Mouse (Mus musculus) right cerebral cortex, postnatal 10 days (tissue): Measurements from ENCODE around the gene Psmc3.

Experiments used
- DNase-seq, 2 experiments: peaks; one replicate each; pipeline ENCODE4 v3.0.0; 2021; ENCODE audit warnings: low spot score in 2 of 2

Psmc3 gene

DNA sequence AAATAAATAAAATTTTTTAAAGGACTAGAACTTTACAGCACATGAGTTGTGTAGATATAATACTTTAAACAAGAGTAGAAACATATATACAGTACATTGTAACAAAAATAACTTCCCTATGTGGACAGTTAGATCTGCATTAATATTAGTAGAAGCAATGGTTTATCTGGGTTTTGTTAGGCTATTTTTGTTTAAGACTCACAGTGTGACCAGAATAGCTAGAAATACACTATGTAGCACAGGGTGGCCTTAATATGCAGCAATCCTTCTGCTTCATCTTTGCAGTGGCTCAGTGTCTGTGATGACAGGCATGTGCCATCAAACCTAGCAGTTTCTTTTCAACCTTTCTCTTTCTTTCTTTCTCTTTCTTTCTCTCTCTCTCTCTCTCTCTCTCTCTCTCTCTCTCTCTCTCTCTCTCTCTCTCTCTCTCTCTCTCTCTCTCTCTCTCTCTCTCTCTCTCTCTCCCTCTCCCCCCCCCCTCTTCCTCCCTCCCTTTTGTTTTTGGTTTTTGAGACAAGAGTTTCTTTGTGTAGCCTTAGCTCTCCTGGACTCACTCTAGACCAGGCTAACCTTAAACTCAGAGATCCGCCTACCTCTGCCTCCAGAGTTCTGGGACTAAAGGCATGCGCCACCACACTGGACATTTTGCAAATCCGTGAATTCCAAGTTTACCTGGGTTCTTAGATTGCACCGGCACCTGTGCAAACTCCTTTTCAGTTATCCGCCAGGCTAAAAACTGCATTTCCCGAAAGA, 452 bp upstream of the Psmc3 start:
- DNase-seq = no peak

DNA sequence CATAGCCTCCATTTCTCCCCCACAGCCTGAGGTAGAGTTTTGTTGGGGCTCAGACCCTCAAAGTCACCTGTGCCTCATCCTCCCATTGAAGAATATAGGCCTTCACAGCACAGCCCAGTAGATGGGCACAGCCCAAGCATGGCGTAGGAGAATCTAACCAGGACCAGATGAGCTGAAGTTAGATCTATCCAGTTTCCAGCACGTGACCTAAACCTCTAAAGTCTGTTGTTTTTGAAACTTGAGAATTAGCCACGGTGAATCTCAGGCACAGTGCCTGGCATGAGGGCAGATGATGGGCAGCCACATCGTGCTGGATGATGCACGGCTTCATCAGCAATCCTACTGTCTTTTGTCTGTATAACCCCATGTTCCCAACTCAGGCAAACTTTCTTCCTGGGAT, 4.6 kb downstream of the Psmc3 start:
- no peak for DNase-seq

DNA sequence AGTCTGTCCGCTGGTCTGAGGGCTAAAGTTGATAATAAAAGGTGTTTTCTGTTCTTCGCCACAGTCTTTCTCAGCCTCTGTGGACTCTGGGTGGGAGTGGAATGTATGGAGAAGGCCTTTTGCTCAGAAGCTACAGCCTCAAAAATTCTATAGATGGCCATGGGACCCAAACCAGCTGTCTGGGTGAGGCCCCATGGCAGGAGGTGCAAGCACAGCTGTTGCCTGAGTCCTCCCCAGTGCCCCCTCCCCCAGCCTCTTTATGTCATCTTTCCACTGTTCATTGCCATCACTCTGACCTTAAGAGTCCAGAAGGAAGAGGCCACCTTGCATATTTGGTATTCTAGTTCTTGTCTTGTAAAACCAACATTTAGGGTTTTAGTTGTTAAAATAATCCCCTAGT, 5.6 kb downstream of the Psmc3 start:
- DNase-seq = no peak

DNA sequence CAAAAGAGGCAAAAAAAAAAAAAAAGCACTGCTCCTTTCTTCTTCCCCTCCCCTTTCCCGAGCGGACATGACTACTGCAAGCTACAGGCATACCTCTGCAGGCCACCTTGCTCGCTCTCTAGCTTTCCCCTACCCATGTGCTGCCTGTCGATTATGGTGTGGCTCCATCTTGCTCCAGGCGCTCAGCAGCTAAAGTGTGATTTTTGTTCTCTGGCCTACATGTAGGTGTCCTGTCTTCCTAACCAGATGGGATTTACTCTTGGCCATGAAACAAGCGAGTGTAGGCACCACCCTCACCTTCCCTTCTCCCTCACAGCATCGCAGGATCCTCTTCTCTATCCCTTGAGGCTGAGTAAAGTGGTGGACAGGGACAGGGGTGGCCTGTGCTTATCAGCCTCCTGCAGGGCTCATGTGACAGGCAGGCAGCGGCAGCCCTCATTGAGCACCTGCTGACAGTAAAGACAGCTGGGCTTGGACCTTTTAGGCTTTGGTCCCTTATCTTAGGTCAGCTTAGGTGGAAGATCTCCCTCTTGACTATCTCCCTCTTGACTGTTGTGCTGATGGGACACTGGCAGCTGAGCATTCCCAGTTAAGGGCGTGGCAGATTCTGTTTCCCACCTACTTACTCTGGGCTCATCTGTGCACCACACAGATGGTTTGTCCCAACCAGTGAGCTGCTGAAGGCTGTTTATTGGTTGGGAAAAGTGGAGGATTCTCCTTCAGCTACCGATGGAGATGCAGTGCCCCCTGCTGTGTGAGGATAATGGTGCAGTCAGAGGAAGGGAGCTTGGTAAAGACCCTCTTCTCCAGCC, 6.9 kb downstream of the Psmc3 start:
- DNase-seq = peak; percentile 82 to 86

- DNase-seq = no peak
These were observed 8.2 kb downstream of the Psmc3 start for GRCm38 (mm10) chr2:91061849-91062481.

DNA sequence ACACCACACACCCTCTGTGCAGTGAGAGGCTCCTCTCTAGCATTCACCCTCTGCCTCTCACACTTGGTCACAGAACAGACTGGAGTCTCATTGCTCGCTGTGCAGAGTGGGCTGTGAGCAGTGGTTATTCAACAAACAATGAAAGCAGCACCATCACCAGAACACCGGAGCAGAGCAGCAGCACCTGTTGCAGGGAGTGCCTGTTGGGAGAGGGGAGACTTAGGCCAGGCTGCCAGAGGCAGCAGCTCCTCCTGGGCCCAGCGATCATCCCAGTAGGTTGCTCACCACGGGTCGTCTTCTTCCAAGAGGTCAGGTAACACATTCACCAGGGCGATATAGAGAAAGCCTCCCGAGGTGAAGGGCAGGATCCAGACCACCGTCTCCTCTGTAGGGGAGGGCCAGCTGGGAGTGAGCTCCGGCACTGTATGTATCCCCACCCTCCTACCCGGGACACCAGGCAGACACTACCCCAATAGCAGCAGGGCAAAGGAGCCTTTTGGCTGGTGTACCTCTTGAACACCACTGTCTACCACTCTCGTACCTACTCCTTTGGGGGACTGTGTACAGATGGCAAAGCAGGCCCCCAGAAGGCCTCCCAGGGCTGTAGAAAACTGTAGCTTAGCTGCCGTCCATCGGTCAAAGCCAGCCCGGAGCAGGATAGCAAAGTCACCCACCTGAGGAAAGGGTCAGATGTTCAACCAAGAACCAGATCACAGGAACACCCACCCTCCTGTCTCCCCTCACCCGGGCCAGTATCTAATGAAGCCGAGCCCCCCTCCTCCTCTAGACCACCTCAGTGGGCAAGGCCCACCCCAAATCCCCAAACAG, 9.2 kb downstream of the Psmc3 start:
- DNase-seq = no peak

- DNase-seq = peak in 1 of 2 experiments; percentile 29
These were observed 10.4 kb downstream of the Psmc3 start for GRCm38 (mm10) chr2:91064211-91064610.

DNA sequence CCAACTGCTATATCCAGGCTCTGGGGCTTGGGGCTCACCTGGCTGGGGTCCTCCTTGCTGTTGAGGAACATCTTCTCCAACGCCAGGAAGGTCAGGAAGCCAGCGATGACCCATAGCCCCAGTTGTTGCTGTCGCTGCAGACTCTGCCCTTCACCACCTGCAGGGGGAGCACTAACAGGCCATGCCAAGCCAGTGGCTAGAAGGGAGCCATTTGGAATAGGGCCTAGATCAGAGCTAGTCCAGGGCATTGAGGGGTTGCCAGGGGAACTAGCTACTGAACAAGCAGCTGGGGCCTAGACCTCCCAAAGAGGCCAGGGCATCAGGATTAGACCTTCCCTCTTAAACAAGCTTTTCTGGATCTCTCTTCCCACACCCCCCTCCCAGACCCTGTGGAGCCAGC, 11.7 kb downstream of the Psmc3 start:
- peak; percentile 76 for DNase-seq

DNA sequence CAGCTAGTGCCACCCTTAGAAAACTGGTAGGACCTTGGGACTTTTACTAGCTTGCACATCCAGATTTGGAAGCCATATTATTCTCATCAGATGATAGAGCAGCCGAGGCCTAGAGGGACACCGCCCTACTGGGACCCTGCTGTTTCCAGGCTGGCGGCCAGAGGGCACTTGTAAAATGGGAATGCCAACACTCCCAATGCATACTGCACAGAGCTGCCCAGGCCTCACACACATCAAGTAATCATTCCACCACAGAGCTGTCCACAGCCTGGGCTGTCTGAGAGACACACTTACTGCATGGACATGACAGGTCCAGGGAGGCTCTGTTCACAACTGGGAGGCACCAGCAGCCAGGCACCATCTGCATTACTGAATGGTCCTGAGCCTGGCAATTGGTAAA, 12.6 kb downstream of the Psmc3 start:
- no peak for DNase-seq

DNA sequence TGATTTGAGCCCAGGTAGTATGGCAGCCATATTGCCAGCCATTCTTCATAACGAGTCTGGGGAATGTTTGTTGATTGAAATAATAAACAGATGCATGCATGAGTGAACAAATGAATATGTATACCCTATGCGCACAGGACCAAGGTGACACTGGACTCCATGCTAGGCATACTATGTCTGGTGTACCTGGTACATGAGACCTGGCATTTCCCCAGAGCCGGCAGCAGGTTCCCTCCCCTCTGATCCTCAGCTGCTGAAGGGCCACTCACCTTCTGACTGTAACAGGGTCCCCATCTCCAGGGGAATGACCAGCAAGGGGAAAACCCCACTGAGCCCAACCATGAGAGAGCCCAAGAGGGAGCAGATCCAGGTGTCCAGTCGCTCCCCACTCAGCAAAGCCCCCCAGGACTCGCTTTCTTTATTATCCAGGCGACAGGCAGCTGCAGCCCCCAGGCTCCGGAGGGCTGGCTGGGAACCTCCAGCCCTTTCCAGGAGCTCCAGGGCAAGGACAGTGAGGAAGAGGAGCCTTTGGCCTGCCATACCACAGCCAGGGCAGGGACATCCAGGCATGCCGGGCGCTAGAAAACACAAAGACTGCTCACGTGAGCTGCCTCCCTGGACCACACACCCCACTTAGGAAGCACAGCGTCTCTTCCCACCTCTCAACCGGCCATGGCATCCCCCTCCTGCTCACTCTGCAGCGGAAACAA, 14.5 kb downstream of the Psmc3 start:
- DNase-seq = no peak

DNA sequence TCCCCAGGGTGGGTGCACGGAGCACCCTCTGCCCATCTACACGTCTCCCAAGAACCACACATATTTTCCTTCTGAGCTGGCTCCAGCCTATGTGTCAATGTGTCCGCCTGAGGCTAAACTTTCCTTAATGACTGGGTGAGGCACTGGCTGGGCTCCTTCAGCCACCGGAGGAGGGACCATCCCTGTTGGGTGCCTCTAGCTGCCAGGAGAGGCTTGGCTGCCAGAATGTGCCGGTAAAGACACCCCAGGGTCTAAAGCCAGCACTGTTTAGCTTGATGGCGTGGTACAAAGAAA, 15.0 kb downstream of the Psmc3 start:
- DNase-seq = no peak

DNA sequence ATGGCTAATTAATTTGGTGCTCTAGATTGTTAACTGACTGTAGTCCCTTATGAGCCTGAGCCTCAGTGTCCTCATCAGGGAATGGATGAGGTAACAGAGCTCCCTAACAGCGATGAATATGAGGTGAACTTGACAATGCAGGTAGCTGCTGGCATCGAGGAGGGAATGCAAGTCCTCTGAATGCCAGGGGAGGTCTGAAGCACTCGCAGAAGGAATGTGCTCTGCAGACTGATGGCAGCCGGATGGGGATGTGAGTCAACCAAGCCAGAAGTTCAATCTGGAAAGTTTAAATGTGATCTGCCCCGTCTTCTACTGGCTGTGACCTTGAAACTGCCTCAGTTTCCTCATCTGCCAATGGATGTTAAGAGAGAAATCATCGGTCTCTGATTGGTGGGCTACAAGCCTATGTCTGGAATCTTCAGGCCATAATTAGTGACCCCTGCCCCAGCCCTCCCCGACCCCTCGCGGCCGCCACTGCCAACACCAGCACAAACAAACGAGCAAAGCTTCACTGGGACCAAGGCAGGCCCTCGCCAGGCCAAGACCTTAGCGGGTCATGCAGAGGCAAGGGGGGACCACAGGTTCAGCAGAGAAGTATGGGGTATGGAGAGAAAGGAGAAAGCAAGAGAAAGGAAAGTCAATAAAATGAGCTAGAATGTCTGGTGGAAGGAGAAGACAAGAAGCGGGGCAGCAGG, 15.6 kb downstream of the Psmc3 start:
- DNase-seq = peak; percentile 34 to 46

- peak; percentile 96 to 97 for DNase-seq
These were observed 16.4 kb downstream of the Psmc3 start, which contains the start of gene Slc39a13 for GRCm38 (mm10) chr2:91070076-91070800. Slc39a13 (minus strand) TSS chr2:91070417.

- DNase-seq = peak; percentile 32 to 47
These were observed 17.2 kb downstream of the Psmc3 start for GRCm38 (mm10) chr2:91071059-91071458.

DNA sequence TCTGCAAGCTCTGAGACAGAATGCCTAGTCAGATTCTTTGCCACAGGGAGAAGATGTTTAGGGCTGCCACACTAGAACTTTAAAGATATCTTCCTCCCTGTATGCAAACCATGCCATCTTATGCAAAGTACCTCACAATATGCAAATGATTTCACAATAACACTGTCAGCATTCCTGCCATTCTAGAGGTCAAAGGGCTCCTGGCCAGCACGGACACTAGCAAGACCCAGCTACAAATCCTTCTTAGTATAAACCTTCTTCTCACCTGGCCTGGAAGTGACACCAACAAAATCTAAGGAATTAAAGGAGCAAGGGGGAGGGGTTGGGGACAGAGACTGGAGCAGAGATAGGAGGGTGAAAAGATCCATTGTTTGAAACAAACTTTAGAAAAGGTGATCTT, 18.3 kb downstream of the Psmc3 start:
- no peak for DNase-seq

DNA sequence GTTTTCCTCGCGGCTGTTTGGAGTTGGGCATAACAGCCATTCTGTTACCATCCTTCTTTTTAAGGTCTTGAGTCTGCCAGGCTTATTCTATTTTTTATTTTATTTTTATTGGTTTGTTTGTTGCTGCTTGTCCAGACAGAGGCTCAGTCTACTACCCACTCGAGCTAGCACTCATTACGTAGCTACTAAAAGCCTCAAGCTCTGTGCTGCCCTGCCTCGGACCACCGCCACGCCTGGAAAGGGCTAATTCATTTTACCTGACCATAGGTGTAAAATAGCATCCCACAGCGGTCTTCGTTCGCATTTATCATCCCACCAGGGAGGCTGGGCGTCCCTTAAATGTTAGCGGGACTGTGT, 24.1 kb downstream of the Psmc3 start:
- DNase-seq = no peak

DNA sequence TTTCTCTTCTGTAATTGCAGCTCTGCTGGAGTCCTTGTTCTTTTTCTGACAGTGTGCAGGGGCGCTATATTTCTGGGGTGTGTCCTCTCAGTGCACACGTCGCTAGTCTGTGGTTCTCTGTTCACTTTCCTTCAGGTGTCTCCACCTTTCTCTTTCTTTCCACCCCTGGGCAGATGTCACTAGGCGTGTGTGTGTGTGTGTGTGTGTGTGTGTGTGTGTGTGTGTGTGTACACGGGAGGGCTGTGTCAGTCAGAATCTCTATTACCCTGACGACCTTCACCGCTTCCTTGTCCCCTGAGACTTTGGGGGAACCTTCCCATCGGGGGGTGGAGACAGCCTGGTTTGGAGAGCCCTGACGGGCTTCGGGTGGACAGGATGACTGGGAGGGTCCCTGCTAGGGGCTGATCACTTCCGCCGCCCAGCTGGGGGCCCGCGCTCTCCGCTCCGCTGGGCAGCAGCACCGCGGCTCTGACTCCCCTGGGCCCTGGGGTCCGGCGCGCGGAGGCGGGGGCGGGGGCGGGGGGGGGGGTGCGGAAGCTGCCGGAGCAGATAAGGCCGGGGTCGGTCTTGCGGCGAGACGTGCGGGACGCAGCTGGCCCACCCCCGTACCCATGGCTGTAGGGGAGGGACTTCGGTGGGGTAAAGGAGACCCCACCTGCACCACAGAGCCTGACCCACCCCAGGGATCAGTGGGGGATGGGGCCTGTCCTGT, 24.7 kb downstream of the Psmc3 start:
- DNase-seq = peak in 1 of 2 experiments; percentile 33

GRCm38 (mm10) chr2:91079026-91079384, 25.2 kb downstream of the Psmc3 start:
- DNase-seq = no peak

DNA sequence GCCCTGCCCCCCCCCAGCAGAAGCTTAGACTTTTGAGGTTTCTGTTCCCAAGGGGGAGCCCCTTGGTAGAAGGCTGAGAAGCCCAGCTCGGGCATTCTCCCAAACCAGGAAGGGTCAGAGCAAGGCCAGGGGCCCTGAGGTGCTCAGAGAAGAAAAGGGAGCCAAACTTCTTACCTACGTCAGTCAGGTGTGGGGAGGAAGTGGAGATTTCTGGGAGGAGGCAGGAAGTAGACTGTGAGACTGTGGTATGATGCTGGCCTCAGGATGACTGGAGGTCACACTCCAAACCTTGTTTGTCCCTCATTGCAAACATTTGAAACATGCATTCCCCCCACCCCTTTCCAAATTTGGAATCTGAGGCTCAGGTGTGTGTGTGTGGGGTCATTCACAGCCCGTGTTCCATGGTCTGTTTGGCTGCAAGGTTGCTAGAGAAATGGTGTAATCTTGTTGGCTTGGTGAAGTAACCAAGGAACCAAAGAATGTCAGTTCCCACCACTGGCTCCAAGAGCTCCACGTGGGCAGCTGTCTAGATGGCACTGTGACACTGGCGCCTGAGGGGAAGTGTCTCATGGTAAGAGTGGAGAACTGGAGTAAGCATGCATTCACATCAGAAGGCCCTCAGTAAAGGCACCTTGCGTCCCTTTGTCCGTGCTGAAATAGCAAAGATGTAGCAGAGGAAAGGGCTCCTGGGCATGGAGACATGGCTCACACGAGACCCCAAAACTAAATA, 27.1 kb downstream of the Psmc3 start:
- no peak for DNase-seq
